Mouse (Mus musculus) liver (tissue): ENCODE results near the gene Tars2.

Experiments used
- DNase-seq: peaks from one replicate; pipeline ENCODE4 v3.0.0-alpha.2; 2020; ENCODE audit warnings: mixed read lengths

Gene Tars2

GRCm38 (mm10) chr3:95734092-95734702 is 25.8 kb downstream of the Tars2 start:
- peak; percentile 54 for DNase-seq

DNA sequence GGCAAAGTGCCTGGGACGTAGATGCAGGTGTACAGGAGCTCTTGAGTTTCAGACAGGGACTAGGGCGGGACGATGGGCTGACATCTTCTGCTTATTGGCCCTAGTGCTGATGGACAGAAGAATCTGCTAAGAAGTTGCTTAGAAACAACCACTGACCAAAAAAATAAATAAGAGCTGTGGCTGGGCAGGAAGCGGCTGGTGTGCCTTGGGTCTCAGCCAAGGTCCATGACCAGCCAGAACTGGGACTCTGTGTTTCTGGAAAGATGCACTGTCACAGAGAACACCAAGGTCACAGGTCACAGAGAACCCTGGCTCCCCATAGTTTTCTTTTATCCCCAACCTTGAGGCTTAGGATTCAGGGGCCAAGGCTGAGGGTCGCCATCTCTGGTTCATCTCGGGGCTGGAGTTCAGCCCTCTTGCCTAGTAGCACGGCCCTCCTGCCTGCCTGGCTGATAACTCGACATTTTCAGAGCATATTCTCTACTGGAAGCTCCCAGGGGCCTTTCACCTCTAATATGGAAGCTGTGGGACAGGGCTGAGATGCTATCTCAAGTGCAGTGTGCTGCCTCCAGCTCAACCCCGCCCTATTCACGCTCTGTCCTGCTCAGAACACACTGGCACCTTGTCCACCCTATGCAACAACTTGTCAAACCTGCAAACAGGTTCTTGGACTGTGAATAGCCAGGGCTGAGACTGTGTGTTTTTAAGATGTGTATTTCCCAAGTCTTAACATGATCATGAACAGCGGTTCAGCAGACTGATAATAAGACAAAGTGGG is 27.1 kb downstream of the Tars2 start:
- peak; percentile 30 for DNase-seq

GRCm38 (mm10) chr3:95732297-95732696 is 27.7 kb downstream of the Tars2 start:
- DNase-seq, result no peak

DNA sequence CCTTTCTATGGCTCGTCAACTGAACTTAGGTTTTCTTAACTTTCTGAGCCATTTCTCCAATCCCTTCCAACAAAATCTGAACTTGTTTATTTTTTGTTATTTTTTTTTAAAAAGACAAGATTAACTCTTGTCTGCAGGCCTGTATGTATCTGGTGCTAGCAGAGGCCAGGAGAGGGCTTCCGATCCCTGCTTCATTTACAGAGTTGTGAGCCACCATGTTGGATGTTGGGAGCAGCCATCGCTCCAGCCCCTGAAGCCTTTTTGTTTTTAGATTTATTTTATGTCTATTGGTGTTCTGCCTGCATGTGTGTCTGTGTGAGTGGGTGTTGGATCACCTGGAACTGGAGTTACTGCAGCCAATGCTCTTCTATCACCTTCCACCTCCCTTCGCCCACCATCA is 28.2 kb downstream of the Tars2 start:
- no peak for DNase-seq

DNA sequence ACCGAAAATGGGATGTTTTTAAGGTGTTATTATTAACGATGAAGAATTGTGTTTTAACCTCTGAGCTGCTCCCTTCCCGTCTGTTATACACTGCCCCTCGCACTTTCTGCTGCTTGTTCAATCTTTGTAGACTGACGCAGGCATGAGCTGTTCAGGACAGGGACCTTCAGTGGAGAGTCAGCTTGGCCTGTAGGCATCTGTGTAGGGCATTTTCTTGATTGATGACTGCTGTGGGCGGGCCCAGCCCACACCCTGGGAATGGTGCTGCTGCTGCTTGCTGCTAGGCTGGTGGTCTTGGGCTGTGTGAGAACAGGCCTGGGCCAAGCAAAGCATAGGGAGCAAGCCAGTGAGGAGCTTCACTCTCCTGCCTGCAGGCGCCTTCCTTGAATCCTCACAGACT is 29.6 kb downstream of the Tars2 start:
- no peak for DNase-seq

DNA sequence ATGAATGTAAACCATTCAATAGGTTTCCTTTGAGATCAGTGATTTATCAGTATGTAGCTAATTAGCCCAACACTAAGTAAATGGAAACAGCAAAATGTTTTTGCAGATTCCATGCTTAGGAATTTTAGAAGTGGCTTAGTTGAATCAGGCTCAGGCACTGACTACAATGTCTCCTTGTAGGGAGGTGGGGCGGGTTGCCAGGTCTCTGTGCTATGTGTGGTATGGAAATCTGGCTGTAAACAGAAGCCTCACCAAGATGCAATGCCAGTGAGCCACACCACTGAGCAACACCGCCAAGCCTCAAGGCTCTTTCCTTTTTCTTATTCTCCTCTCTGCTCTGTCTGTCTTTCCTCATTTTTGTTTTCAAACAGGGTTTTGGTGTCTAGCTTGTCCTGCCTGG is 31.1 kb downstream of the Tars2 start:
- DNase-seq, result no peak

DNA sequence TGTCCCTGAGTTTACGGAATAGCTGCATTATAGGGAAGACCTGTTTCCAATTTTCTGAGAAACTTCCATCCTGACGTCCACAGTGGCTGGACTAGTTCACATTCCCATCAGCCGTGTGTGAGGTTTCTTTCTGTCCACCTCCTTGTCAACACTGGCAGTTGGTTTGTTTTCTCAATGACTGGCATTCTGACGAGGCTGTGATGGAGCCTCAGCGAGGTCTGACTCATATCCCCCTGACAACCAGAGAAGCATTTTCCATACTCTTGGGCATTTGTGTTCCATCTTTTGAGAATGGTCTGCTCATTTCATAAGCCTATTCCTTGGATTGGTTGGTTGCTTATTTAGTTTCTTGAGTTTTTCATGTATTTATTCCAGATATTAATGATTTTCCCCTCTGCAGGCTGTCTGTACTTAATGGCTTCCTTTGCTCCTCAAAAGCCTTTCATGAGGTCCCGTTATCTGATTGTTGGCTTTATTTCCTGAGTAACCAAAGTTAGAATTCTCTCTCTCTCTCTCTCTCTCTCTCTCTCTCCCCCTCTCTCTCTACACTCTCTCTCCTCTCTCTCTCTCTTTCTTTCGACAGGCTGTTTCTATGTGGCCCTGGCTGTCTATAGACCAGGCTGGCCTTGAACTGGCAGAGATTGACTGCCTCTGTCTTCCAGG is 33.2 kb downstream of the Tars2 start:
- no peak for DNase-seq

DNA sequence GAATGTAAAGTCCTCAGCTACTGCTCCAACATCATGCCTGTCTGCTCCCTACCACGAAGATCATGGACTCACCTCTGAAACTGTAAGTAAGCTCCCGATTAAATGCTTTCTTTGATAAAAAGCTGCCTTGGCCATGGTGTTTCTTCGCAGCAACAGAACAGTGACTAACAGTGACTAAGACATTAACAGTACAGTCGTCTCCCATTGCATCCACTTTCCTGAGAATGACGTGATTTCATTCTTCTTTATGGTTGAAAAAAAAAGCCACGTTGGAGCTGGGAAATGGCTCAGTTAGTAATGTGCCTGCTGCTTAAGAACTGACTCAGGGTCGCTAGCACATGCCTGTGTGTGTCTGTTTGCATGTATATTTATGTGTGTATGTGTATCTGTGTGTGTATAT is 34.1 kb downstream of the Tars2 start:
- no peak for DNase-seq

- DNase-seq, result no peak
These were observed 37.6 kb downstream of the Tars2 start for GRCm38 (mm10) chr3:95722386-95722785.

GRCm38 (mm10) chr3:95718153-95718552 is 41.9 kb downstream of the Tars2 start:
- no peak for DNase-seq

DNA sequence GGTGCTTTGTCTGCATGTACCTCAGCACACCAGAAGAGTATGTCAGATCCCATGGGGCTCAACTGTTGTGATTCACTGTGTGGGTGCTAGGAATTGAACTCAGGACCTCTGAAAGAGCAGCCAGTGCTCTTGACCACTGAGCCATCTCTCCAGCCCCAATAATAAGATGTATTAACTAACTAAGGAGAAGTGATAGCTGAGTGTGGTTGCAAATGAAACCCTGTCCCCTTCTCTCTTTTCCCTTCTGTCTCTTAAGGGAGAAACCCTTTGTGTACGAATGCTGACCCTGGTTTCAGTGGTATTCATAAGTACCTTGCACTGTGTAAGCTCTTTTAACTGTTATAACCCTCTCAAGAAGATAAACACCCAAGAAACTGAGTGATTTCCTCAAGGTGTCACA is 43.9 kb downstream of the Tars2 start:
- no peak for DNase-seq

- DNase-seq, result no peak
These were observed 50.0 kb downstream of the Tars2 start for GRCm38 (mm10) chr3:95709967-95710366.

DNA sequence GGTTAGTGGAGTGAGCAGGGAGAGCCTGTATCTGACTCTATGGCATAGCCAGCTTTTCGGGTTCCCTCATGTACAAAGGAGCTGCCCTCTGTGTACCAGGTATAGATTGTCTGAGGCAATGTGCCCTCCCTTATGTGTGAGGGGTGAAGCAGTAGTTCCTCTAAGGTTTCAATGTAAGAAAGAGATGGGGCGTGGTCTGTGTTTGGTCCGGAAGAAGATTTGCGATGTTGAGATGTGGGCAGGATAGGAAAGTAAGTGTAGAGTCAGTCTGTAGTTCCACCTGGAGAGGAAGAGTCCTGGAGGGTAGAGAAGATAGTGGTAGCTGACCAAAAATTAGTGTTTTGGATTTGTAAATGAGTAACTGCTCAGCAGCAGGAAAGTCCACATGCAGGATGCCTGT is 51.0 kb downstream of the Tars2 start:
- DNase-seq, result no peak

DNA sequence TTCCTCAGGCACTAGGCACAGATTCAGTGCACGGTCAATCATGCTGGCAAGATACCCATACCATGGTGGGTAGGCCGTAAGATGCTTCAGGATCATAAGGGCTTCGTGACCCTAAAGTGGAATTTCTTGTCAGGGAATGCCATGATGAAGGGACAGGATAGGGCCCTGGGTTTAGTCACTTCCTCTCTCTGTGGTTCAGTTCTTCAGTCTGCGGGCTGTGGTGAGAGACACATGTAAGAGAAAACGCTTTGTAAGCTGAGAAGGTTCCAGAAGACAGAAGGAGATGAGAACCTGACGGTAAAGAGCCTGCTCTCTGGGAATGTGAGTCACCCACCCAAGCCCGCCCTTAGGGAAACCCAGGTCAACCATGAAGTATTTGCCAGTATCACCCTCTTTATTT is 52.5 kb downstream of the Tars2 start:
- no peak for DNase-seq

DNA sequence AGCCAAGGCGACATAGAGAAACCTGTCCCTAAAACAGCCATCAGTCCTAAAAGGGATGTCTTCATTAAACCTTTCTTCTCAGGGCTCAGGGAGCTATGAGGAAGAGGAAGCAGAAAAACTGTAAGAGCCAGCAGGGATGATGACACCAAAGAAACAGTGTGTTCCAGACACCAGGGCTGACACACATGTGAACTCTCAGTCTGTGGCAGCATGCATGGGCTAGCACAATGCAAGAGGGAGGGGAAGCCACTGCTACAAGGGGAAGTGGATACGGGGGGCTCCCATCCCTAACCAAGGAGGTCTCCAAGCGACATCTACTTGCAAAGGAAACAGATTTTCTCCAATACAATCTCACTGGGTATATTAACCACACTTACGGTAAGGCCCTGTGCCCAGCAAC is 53.7 kb downstream of the Tars2 start:
- no peak for DNase-seq

- DNase-seq, result no peak
These were observed 55.4 kb downstream of the Tars2 start for GRCm38 (mm10) chr3:95704612-95705011.

- DNase-seq, result no peak
These were observed 56.7 kb downstream of the Tars2 start for GRCm38 (mm10) chr3:95703276-95703675.

GRCm38 (mm10) chr3:95701877-95702540 is 58.0 kb downstream of the Tars2 start:
- peak; percentile 72 for DNase-seq

DNA sequence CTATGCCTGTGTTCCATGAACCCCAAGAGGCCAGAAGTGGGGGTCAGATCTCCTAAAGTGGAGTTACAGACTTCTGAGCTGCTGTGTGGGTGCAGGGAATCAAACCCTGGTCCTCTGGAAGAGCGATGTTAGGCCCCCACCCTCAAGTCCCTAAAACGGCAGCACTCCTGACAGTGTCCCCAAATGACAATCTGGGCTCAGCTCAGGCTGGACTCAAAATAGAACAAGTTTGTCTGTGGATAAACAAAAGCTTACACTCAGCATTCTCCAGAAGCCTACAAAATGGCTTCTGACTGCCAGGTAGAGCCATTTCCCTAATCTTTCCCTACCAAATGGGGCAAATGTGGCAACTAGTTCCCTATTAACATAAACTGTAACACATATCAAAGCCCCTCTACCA is 58.9 kb downstream of the Tars2 start:
- no peak for DNase-seq

DNA sequence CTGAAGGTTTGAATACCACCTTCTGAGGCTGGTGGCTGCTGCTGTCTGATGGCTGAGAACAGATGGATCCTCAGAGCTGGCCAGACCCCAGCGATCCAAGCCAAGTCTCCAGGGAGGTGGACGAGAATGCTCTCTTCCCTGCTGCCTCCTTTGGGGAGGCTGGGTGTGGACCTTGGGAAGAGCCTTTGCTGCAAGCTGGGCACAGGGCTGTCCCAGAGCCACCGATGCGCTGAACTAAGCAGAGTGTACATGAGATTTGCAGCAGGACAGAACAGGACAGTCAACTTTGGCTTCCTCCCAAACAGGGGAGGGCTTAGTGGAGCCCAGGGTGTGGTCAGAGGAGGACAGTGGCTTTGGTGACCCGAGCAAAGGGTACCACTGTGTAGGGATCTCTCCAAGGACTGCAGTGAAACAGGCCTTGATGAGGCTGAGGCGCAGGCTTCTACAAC is 59.7 kb downstream of the Tars2 start:
- no peak for DNase-seq

- DNase-seq, result no peak
These were observed 61.7 kb downstream of the Tars2 start for GRCm38 (mm10) chr3:95698286-95698685.

DNA sequence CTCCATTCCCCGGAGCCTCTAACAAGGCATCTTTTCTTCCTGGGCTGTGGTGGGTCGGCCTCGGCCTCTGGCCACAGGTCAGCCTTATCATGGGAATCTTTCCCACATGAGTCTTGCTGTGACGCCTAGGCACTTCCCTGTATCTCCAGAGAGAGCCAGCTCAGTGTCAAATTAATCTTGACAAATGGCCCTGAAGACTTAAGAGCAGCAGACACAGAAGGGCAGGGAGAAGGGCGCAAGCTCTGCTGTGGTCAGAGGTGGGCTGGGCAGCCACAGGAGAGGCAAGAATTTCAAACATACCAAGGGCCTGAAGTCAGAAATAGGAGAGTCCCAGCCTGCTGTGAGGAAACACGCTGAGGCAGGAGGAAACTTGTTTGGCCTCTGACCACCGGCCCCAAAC is 63.6 kb downstream of the Tars2 start:
- DNase-seq, result no peak

DNA sequence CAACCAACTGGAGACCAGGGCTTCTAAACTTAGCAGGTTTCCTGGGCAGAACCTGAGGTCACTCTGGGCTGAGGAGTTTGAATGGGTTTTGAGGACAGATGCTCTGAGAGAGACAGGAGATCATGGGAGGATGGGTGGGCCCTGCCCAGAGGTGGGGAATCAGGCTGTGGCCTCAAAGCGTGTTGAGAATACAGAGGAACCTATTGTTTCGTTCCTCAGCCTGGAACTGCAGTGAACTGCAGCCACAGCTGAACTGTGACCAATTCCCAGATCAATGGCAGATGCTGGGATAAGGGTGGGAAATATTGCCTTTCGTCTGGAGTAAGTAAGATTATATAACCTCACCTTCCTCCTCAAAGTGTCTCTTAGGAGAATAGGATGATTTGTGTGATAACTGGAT is 64.2 kb downstream of the Tars2 start:
- no peak for DNase-seq
